ENCODE assay signal across 14 mouse cellular contexts in genomic region chr7:6822633-6823032, GRCm38 (mm10).
DNase-seq lines count a peak whose midpoint lies in the region; ATAC-seq and TF ChIP-seq lines count a peak whose summit lies in the region.
"Had no signal": no experiment of that assay in that cellular context is flagged by ENCODE, and none has a peak within 500 bp of the region (broad histone marks: within the 10 kb centered on the region; RNA-seq: fewer than 3 reads in every experiment).

No protein-coding gene starts in this region.

- DNase-seq in heart, postnatal 10 days = peak; percentile 23 to 31
- DNase-seq in heart, adult 11 months = no peak
- DNase-seq in urinary bladder, postnatal 14 days (ENCODE audit: low spot score) = peak; percentile 12
- no peak for DNase-seq in urinary bladder, postnatal 25 days (ENCODE audit: low spot score)
- DNase-seq in stomach, postnatal 0 days (ENCODE audit: low spot score) = no peak
- no peak for DNase-seq in c-Kit-positive CD71-positive TER-119-positive erythroid progenitor cells, embryonic 14.5 days (ENCODE audit: low spot score)
- DNase-seq: adrenal gland, adult 8-10 months; cerebellum, postnatal 36 days had no signal

- no peak for TF ChIP-seq CTCF in stomach, postnatal 0 days (IDR thresholded peaks at IDR 0.05; ENCODE audit: low read depth)

- H3K36me3 ChIP-seq in limb, embryonic 12.5 days = no peaks in the 10 kb centered on the region
- H3K36me3 ChIP-seq in stomach, postnatal 0 days (ENCODE audit: control insufficient read depth, insufficient read depth, low read length) = no peaks in the 10 kb centered on the region
- no peaks in the 10 kb centered on the region for H3K36me3 ChIP-seq in hindbrain, embryonic 16.5 days (ENCODE audit: control insufficient read depth, insufficient read depth, low read length)
- H3K36me3 ChIP-seq: heart, embryonic 13.5 days; hindbrain, embryonic 13.5 days had no signal

- no peak for TF ChIP-seq EP300 in stomach, postnatal 0 days (optimal IDR thresholded peaks at IDR 0.05)

- no peaks in the 10 kb centered on the region for H3K27me3 ChIP-seq in limb, embryonic 12.5 days
- H3K27me3 ChIP-seq in stomach, postnatal 0 days (ENCODE audit: control insufficient read depth, insufficient read depth, low read length) = no peaks in the 10 kb centered on the region
- H3K27me3 ChIP-seq in hindbrain, embryonic 16.5 days (replicated peaks; ENCODE audit: control insufficient read depth, insufficient read depth, low read length) = no peaks in the 10 kb centered on the region
- H3K27me3 ChIP-seq: CH12.LX; heart, embryonic 13.5 days; hindbrain, embryonic 13.5 days had no signal

- WGBS in limb, embryonic 12.5 days = 46% methylated on average over 4 of the region's 4 CpGs
- 44% methylated on average over 4 of the region's 4 CpGs for WGBS in stomach, postnatal 0 days
- WGBS in hindbrain, embryonic 16.5 days = 47% methylated on average over 4 of the region's 4 CpGs

- H3K9me3 ChIP-seq in limb, embryonic 12.5 days = no peaks in the 10 kb centered on the region
- H3K9me3 ChIP-seq in stomach, postnatal 0 days (ENCODE audit: control insufficient read depth, low read length) = no peaks in the 10 kb centered on the region
- no peaks in the 10 kb centered on the region for H3K9me3 ChIP-seq in hindbrain, embryonic 16.5 days (ENCODE audit: control insufficient read depth, low read length)
- H3K9me3 ChIP-seq: heart, embryonic 13.5 days; hindbrain, embryonic 13.5 days had no signal

- H3K4me1 ChIP-seq in limb, embryonic 12.5 days (replicated peaks) = peaks cover 20% of the 10 kb centered on the region
- no peaks in the 10 kb centered on the region for H3K4me1 ChIP-seq in stomach, postnatal 0 days (replicated peaks; ENCODE audit: control insufficient read depth, insufficient read depth)
- no peaks in the 10 kb centered on the region for H3K4me1 ChIP-seq in hindbrain, embryonic 16.5 days (ENCODE audit: control insufficient read depth, insufficient read depth, low read depth, low read length)

- intact Hi-C loops in heart, postnatal 10 days (cut with DNase I) = no loop called here

- no peak overlapping the region for H3K9ac ChIP-seq in limb, embryonic 12.5 days (replicated peaks)
- no peak overlapping the region for H3K9ac ChIP-seq in stomach, postnatal 0 days (ENCODE audit: low read length)
- no peak overlapping the region for H3K9ac ChIP-seq in hindbrain, embryonic 16.5 days (ENCODE audit: low read depth, low read length)
- H3K9ac ChIP-seq: heart, embryonic 13.5 days; hindbrain, embryonic 13.5 days had no signal

- H3K27ac ChIP-seq in limb, embryonic 12.5 days = peak overlapping the region; percentile 9; the same call in 1 of the 2 replicates
- peak overlapping the region; percentile 71 for H3K27ac ChIP-seq in stomach, postnatal 0 days (replicated peaks)
- H3K27ac ChIP-seq in hindbrain, embryonic 16.5 days (ENCODE audit: low read depth, low read length) = no peak overlapping the region
- H3K27ac ChIP-seq: heart, embryonic 13.5 days; hindbrain, embryonic 13.5 days had no signal

- no peak for ATAC-seq in limb, embryonic 12.5 days (ENCODE audit: insufficient number of reproducible peaks, insufficient read depth, low FRiP score, low TSS enrichment, low read depth)
- peak; percentile 57; the same call in 1 of the 2 replicates for ATAC-seq in stomach, postnatal 0 days (ENCODE audit: low FRiP score, low TSS enrichment)
- ATAC-seq in hindbrain, embryonic 16.5 days = no peak

- H3K4me2 ChIP-seq in limb, embryonic 12.5 days = no peak overlapping the region
- no peak overlapping the region for H3K4me2 ChIP-seq in stomach, postnatal 0 days (replicated peaks; ENCODE audit: low read depth)
- H3K4me2 ChIP-seq in hindbrain, embryonic 16.5 days (ENCODE audit: low read length) = no peak overlapping the region
- H3K4me2 ChIP-seq: heart, embryonic 13.5 days; hindbrain, embryonic 13.5 days; liver, embryonic 11.5 days had no signal

- H3K4me3 ChIP-seq in limb, embryonic 12.5 days (replicated peaks) = no peak overlapping the region
- no peak overlapping the region for H3K4me3 ChIP-seq in stomach, postnatal 0 days (ENCODE audit: low read depth, low read length)
- H3K4me3 ChIP-seq in hindbrain, embryonic 16.5 days (ENCODE audit: low read length) = no peak overlapping the region
- H3K4me3 ChIP-seq: heart, embryonic 13.5 days; hindbrain, embryonic 13.5 days had no signal

Comparison
In these comparisons a context has a peak if more than half of its experiments do, and no peak if none do; other contexts are left out.
1. DNase-seq: peak in heart, postnatal 10 days (2 of 2) and urinary bladder, postnatal 14 days (single experiment); none in heart, adult 11 months (single experiment), urinary bladder, postnatal 25 days (single experiment), stomach, postnatal 0 days (single experiment) and c-Kit-positive CD71-positive TER-119-positive erythroid progenitor cells, embryonic 14.5 days (single experiment).